Mouse (Mus musculus) frontal cortex, adult (tissue): ENCODE measurements at regions not wholly inside any gene's neighbourhood (a gene's known extent, or its start where the extent isn't known, plus 50 kb on each side); places are given as distances from the start of the nearest gene placed in this dataset.

Experiments
- ATAC-seq: cut with Nextera tagmentation; 2 replicates; pipeline ENCODE4 v1.9.2; 2017; ENCODE audit warnings: mild to moderate bottlenecking, moderate library complexity, mixed read lengths; ENCODE audit not compliant: low TSS enrichment

GRCm38 (mm10) chr4:69197577-69197976, 243.4 kb upstream of the Brinp1 start:
- peak; percentile 77 for ATAC-seq

- no peak for ATAC-seq
Observed at GRCm38 (mm10) chr4:69196094-69196493, 241.9 kb upstream of the Brinp1 start.

GRCm38 (mm10) chr4:69195645-69196044, 241.4 kb upstream of the Brinp1 start:
- peak; percentile 81 for ATAC-seq
